Mouse (Mus musculus): ENCODE measurements at regions not wholly inside any gene's neighbourhood (a gene's known extent, or its start where the extent isn't known, plus 50 kb on each side); places are given as distances from the start of the nearest gene placed in this dataset.
A peak's percentile ranks its signal among the peaks of the same experiment; 100 is the strongest.

GRCm38 (mm10) chr8:9048116-9048515, 357.8 kb upstream of the Arglu1 start:
- DNase-seq (ENCODE audit: low spot score) = no peak

GRCm38 (mm10) chr8:9042835-9043792, 352.8 kb upstream of the Arglu1 start:
- no peak for DNase-seq (ENCODE audit: low spot score)

GRCm38 (mm10) chr8:9029156-9029555, 338.8 kb upstream of the Arglu1 start:
- DNase-seq (ENCODE audit: low spot score) = no peak

GRCm38 (mm10) chr8:9027672-9028071, 337.4 kb upstream of the Arglu1 start:
- DNase-seq (ENCODE audit: low spot score) = no peak

GRCm38 (mm10) chr8:9025872-9026271, 335.6 kb upstream of the Arglu1 start:
- no peak for DNase-seq (ENCODE audit: low spot score)

GRCm38 (mm10) chr8:9025378-9025777, 335.1 kb upstream of the Arglu1 start:
- DNase-seq (ENCODE audit: low spot score) = no peak

GRCm38 (mm10) chr8:9020744-9021143, 330.4 kb upstream of the Arglu1 start:
- DNase-seq (ENCODE audit: low spot score) = no peak

GRCm38 (mm10) chr8:9020180-9020579, 329.9 kb upstream of the Arglu1 start:
- DNase-seq (ENCODE audit: low spot score) = no peak

GRCm38 (mm10) chr8:9011785-9012510, 321.6 kb upstream of the Arglu1 start:
- no peak for DNase-seq (ENCODE audit: low spot score)

- no peak for DNase-seq (ENCODE audit: low spot score)
Observed at GRCm38 (mm10) chr8:9008006-9008780, 317.9 kb upstream of the Arglu1 start.

GRCm38 (mm10) chr8:8999914-9000313, 309.6 kb upstream of the Arglu1 start:
- DNase-seq (ENCODE audit: low spot score) = no peak

GRCm38 (mm10) chr8:8997621-8998020, 307.3 kb upstream of the Arglu1 start:
- DNase-seq (ENCODE audit: low spot score) = no peak

GRCm38 (mm10) chr8:8994596-8995189, 304.4 kb upstream of the Arglu1 start:
- peak; percentile 56 for DNase-seq (ENCODE audit: low spot score)

- DNase-seq (ENCODE audit: low spot score) = no peak
Observed at GRCm38 (mm10) chr8:8994008-8994407, 303.7 kb upstream of the Arglu1 start.

GRCm38 (mm10) chr8:8992461-8993032, 302.2 kb upstream of the Arglu1 start:
- peak; percentile 95 for DNase-seq (ENCODE audit: low spot score)

- DNase-seq (ENCODE audit: low spot score) = no peak
Observed at GRCm38 (mm10) chr8:8991026-8991425, 300.7 kb upstream of the Arglu1 start.

GRCm38 (mm10) chr8:8986068-8986467, 295.7 kb upstream of the Arglu1 start:
- peak; percentile 62 for DNase-seq (ENCODE audit: low spot score)

- DNase-seq (ENCODE audit: low spot score) = no peak
Observed at GRCm38 (mm10) chr8:8985395-8985794, 295.1 kb upstream of the Arglu1 start.

- no peak for DNase-seq (ENCODE audit: low spot score)
Observed at GRCm38 (mm10) chr8:8984829-8985251, 294.5 kb upstream of the Arglu1 start.

GRCm38 (mm10) chr8:8984159-8984828, 294.0 kb upstream of the Arglu1 start:
- no peak for DNase-seq (ENCODE audit: low spot score)

- DNase-seq (ENCODE audit: low spot score) = no peak
Observed at GRCm38 (mm10) chr8:8983133-8983661, 292.9 kb upstream of the Arglu1 start.

Data from retina, embryonic 14.5 days (tissue).